Mouse (Mus musculus) bone marrow, adult 2 months (tissue): ENCODE measurements around the gene H1foo. TPM values are rescaled to one million over a fixed set of nuclear protein-coding genes. Genes with fewer than 3 reads are reported as not detected.

ENCODE experiments used
- H3K27ac ChIP-seq: fragments of 200-500 bp; 2 replicates; pipeline ENCODE4 v1.5.1; 2012; ENCODE audit warnings: low read depth, mild to moderate bottlenecking, control low read depth, inconsistent platforms, low read length; ENCODE audit not compliant: control insufficient read depth, poor library complexity, insufficient read depth
- H3K4me1 ChIP-seq: fragments of 200-500 bp; 2 replicates; pipeline ENCODE4 v1.6.1; 2011; ENCODE audit warnings: low read length; ENCODE audit not compliant: control insufficient read depth, insufficient read depth
- H3K4me3 ChIP-seq: fragments of 200-500 bp; replicated peaks from 2 replicates; pipeline ENCODE3; 2011; ENCODE audit warnings: mild to moderate bottlenecking, low read depth, low read length, control low read depth; ENCODE audit not compliant: control insufficient read depth
- CTCF ChIP-seq: fragments of 200-500 bp; IDR thresholded peaks from 2 replicates; pipeline ENCODE4 v1.5.1; 2011; ENCODE audit warnings: low read length, control low read depth; ENCODE audit not compliant: control insufficient read depth, insufficient read depth
- POLR2A ChIP-seq: fragments of 200-500 bp; IDR thresholded peaks from 2 replicates; pipeline ENCODE4 v1.6.1; 2011; ENCODE audit warnings: low read depth, mild to moderate bottlenecking, control low read depth, low read length, borderline replicate concordance; ENCODE audit not compliant: control insufficient read depth
- WGBS: fragments of 180-500 bp; shearing (Covaris S2); methylation state at CpG from one replicate; pipeline ENCODE4 v1.1.7; 2018; 5-methylcytosine and 5-hydroxymethylcytosine counted together
- polyA plus RNA-seq: library from polyadenylated mRNA; stranded (reverse); fragments of >200 nt; gene quantifications from 2 replicates; pipeline ENCODE4 v1.2.4, GENCODE M21; 2011; ENCODE audit warnings: low replicate concordance; ENCODE audit not compliant: missing spikeins, insufficient read depth, insufficient read length

The H1foo gene
- polyA plus RNA-seq, 1 experiment = not detected

DNA sequence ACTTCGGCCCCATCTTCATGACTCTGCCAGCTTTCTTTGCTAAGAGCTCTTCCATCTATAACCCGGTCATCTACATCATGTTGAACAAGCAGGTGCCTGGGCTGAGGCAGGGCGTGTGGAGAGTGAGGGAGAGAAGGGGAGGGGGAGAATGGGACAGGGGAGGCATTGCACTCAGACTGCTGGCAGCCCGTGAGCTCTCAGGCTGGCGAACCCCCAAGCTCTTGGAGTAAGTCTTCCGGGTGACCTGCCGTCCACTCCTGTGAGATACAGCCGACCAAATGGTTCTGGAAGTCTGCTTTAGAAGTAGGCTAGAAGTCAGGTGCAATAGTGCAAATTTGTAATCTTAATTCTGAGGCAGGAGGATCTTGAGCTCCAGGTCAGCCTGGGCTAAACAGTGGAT, 9.2 kb upstream of the H1foo start:
- 71% methylated on average over 8 of the region's 8 CpGs for WGBS
- no peak for TF ChIP-seq CTCF
- TF ChIP-seq POLR2A = no peak
- H3K4me1 ChIP-seq = no peaks in the 10 kb centered on the region
- H3K4me3 ChIP-seq = no peak overlapping the region
- no peak overlapping the region for H3K27ac ChIP-seq

DNA sequence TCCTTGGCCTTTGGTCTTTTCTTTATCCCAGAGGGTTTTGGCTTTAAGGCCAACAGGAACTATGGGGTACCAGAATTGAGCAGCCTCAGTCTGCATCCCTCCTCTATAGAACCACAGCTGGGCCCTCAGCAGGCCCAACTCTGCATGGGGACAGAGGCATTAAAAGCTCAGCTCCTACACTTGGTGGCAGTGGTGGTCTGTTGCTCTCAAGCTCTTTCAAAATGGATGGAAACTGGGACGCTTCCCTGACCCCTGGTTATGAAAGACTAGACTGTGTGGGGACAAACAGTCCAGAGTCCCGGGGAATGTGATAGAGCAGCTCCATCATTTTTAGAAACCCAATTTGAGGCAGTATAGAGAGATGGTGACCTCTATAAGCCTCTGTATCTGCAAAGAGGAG, 6.7 kb upstream of the H1foo start:
- WGBS = 78% methylated on average over 2 of the region's 2 CpGs
- H3K4me1 ChIP-seq = no peaks in the 10 kb centered on the region
- H3K27ac ChIP-seq = no peak overlapping the region
- no peak overlapping the region for H3K4me3 ChIP-seq
- TF ChIP-seq POLR2A = no peak
- no peak for TF ChIP-seq CTCF

DNA sequence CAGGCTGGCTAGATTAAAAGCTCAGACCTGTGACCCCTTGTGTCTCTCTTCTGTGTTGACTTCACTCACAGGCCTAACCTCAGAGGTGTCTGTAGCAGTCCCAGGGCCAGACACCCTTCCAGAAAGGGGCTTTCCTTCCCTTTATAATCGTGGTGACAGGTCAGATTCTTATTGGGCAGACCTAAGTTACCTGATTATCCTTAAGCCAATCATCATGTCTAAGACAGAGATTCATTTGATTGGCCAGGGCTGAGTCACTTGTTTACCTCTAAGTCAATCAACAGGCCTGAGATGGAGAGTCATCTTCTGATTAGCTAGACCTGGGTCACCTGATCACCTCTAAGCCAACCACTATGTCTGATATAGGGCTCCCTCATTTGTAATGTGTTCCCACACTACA, 5.9 kb upstream of the H1foo start:
- no peak overlapping the region for H3K27ac ChIP-seq
- WGBS = 56% methylated on average over 1 of the region's 1 CpGs
- no peak overlapping the region for H3K4me3 ChIP-seq
- TF ChIP-seq CTCF = no peak
- no peak for TF ChIP-seq POLR2A
- no peaks in the 10 kb centered on the region for H3K4me1 ChIP-seq

DNA sequence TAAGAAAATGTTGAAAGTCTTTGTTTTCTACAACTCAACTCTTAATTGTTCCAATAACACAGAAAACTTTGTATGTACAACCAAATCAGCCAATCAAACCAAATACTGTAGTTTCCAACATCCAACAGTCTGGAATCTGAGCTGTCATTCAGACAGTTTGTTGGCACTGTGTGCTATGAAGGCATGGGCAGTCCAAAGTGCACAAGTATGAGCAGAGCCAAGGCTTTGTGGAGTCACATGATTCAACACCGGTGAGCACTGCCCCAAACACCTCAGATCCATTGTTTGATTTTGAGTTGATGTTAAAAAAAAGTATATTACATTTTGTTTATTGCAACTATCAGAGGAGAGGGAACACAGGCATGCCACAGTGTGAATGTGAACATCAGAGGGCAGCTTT, 4.1 kb upstream of the H1foo start:
- H3K4me1 ChIP-seq = no peaks in the 10 kb centered on the region
- no peak for TF ChIP-seq CTCF
- no peak for TF ChIP-seq POLR2A
- H3K4me3 ChIP-seq = no peak overlapping the region
- H3K27ac ChIP-seq = no peak overlapping the region
- WGBS = 82% methylated on average over 1 of the region's 1 CpGs

DNA sequence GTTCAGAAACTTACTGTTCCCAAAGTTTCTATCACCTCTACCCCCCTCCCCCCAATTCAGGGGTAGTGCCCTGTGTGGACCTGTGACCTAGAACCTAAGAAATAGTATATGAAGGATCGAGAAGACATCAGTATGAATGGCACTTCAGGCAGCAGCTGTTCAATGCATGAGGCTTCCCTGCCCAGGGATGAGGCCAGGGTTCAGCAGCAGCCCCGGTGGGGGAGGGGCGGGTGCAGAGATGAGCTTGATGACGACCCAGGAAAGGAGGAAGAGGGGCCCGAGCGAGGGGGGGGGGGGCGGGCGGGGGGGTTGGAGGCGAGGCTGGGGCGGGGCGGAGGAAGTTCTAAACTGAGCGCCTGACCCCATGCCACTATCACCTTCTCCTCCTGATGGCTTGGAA, 3.6 kb upstream of the H1foo start:
- Histone ChIP-seq H3K4me3 (no peak overlapping the region), H3K4me1 (no peaks in the 10 kb centered on the region), H3K27ac (no peak overlapping the region)
- TF ChIP-seq CTCF (no peak), POLR2A (no peak)
- 5% methylated on average over 12 of the region's 12 CpGs for WGBS

DNA sequence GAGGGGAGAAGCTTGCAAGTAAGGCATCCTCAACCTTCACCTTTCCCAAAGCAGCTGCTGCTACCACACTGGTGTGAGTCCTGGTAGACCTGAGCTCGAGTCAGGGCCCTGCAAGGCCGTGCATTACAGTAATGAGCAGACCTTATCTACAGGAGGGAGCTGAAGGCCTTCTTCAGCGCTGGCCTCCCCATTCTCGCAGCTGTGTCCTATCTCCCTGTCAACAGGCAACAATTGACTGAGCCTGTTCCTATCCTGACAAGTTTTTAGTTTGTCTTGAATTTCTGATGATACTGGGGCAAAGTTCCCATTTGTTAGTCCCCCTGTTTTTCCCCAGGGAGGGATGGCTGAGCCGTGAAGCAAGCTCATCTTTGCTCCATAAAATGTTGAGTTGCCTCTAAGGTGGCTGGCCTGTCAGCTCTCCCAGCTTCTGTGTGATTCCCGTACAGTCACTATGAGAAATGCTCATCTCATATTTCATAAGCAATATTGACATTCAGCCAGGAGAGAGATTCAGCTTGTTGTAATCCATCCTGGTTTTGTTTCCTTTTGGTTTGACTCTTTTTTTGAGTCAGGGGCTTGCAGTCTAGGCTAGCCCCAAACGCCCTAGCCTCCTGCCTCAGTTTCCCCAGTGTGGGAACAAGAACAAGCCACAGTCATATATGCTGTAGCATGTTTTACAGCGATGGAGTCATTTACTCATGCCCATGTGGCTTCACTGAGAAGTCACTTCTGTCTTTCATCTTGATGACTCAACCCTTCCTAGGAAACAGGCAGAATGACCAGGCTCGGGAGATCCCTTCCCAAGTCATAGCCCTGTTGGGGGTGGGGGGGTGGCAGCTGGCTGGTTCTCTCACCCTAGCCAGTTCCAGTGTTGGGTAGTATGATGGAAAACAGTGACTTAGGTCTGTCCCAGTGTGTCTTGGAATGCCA, 975 bp upstream of the H1foo start:
- Histone ChIP-seq H3K27ac (no peak overlapping the region), H3K4me3 (no peak overlapping the region), H3K4me1 (no peaks in the 10 kb centered on the region)
- no peak for TF ChIP-seq CTCF
- no peak for TF ChIP-seq POLR2A
- WGBS = 58% methylated on average over 9 of the region's 9 CpGs

DNA sequence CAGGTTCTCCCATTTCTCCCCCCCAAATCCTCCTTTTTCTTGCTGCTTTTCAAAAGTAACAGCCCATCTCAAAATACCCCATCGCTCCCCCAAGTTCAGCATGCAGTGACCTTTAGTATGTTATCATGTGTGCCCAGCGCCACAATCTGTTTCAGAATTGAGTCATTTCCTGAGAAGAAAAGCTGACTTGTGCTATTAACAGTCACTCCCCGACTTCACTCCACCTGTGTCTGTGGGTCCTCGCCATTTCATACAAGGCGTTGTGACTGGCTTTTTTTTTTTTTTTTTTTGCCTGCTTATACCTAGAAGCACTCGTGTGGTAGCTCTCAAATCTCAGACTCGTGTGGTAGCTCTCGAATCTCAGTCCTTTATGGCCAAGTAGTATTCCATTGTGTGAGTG, 895 bp downstream of the H1foo start:
- Histone ChIP-seq H3K27ac (no peak overlapping the region), H3K4me1 (no peaks in the 10 kb centered on the region), H3K4me3 (no peak overlapping the region)
- WGBS = 29% methylated on average over 8 of the region's 8 CpGs
- TF ChIP-seq POLR2A = no peak

DNA sequence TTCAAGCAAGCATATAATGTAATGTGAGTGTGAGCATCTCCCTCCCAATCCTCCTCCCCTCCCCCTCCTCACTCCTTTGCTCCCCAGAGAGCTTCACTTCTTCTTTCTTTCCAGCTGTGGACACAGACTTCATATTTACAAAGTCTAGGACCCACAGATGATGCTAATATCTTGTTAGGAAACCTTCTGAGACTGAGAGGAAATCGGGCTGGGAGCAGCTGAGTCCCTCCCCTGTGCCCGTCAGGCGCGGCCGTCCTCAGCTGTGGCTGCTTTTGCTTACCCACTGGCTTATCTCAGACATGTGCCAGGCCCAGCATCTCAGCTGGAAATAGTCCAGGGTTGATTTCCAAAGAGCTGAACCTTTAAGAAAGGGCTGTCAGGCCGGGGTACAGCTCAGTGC, 1.7 kb downstream of the H1foo start:
- TF ChIP-seq POLR2A (no peak), CTCF (no peak)
- H3K27ac ChIP-seq = no peak overlapping the region
- 7% methylated on average over 6 of the region's 6 CpGs for WGBS
- no peak overlapping the region for H3K4me3 ChIP-seq
- no peaks in the 10 kb centered on the region for H3K4me1 ChIP-seq

DNA sequence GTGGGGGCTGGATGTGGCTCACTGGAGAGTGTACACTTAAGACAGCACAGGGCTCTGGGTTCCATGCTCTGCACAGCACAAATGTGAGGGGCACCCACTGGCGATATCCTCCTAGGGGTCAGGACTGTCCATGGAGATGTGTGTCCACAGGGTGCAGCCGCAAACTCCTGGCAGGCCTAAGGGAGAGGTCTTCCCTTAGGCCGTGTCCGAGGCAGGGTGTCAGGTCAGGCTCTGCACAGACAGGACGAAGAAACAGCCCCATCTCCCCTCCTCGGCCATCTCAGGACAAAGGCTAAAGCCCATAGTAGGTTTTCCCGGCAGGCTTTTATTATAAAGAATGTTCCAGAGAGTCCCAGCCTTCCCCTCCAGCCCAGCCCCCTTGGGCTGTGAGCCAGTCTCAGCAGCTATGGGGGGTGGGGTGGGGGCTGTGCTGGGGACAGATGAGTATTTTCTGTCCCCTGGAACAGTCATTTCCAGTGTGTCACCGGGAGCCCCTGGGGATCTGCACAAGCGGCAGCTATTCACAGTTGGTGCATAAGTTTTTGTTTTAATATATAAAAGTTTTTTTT, 9.9 kb downstream of the H1foo start:
- Histone ChIP-seq H3K27ac (no peak overlapping the region), H3K4me3 (no peak overlapping the region), H3K4me1 (no peaks in the 10 kb centered on the region)
- WGBS = 82% methylated on average over 9 of the region's 9 CpGs
- TF ChIP-seq POLR2A (no peak), CTCF (no peak)
